Mouse (Mus musculus): ENCODE measurements around the gene Olfr145. TPM values are rescaled to one million over a fixed set of nuclear protein-coding genes. Genes with fewer than 3 reads are reported as not detected.

Gene Olfr145
- polyA plus RNA-seq (2012; rRNA removed), result not detected in 2 replicates

GRCm38 (mm10) chr9:37896661-37897060 lies at the start of gene Olfr145:
Olfr145 (plus strand) TSS chr9:37896724.

GRCm38 (mm10) chr9:37853969-37854368 lies 42.6 kb upstream of the Olfr145 start, which contains the start of gene Olfr877:
Olfr877 (plus strand) TSS chr9:37854269.

GRCm38 (mm10) chr9:37917540-37917939 lies 21.0 kb downstream of the Olfr145 start, which contains the start of gene Olfr878:
Olfr878 (plus strand) TSS chr9:37917840.

Other genes starting within 250 kb of the Olfr145 start
- gene Tbrg1, start 239.4 kb upstream of the Olfr145 start, polyA plus RNA-seq (2012; rRNA removed), result 52.3 and 57.9 TPM in 2 replicates
- not detected in 2 replicates for gene Panx3, start 227.5 kb upstream of the Olfr145 start, polyA plus RNA-seq (2012; rRNA removed)
- gene Olfr160, start 180.5 kb upstream of the Olfr145 start, polyA plus RNA-seq (2012; rRNA removed), result not detected in 2 replicates
- gene Olfr874, start 151.6 kb upstream of the Olfr145 start, polyA plus RNA-seq (2012; rRNA removed), result not detected in 2 replicates
- not detected in 2 replicates for gene Olfr875, start 124.9 kb upstream of the Olfr145 start, polyA plus RNA-seq (2012; rRNA removed)
- not detected in 2 replicates for gene Olfr876, start 93.7 kb upstream of the Olfr145 start, polyA plus RNA-seq (2012; rRNA removed)
- gene Olfr877, start 42.5 kb upstream of the Olfr145 start, polyA plus RNA-seq (2012; rRNA removed), result not detected in 2 replicates
- not detected in 2 replicates for gene Olfr878, start 21.1 kb downstream of the Olfr145 start, polyA plus RNA-seq (2012; rRNA removed)
- gene Olfr881, start 95.1 kb downstream of the Olfr145 start, polyA plus RNA-seq (2012; rRNA removed), result not detected in 2 replicates
- not detected in 2 replicates for gene Olfr883, start 129.1 kb downstream of the Olfr145 start, polyA plus RNA-seq (2012; rRNA removed)
- gene Olfr884, start 149.8 kb downstream of the Olfr145 start, polyA plus RNA-seq (2012; rRNA removed), result not detected in 2 replicates
- gene Olfr885, start 164.6 kb downstream of the Olfr145 start, polyA plus RNA-seq (2012; rRNA removed), result not detected in 2 replicates
- not detected in 2 replicates for gene Olfr887, start 187.3 kb downstream of the Olfr145 start, polyA plus RNA-seq (2012; rRNA removed)
- not detected in 2 replicates for gene Olfr888, start 211.4 kb downstream of the Olfr145 start, polyA plus RNA-seq (2012; rRNA removed)
- gene Olfr889, start 218.5 kb downstream of the Olfr145 start, polyA plus RNA-seq (2012; rRNA removed), result not detected in 2 replicates
- not detected in 2 replicates for gene Olfr890, start 245.8 kb downstream of the Olfr145 start, polyA plus RNA-seq (2012; rRNA removed)